Mouse (Mus musculus) A20 (cell line): ENCODE measurements around the gene Ssr2.

ENCODE experiments used
- DNase-seq: peaks from one replicate; pipeline ENCODE4 v3.0.0-alpha.2; 2011; ENCODE audit warnings: low read depth, low spot score

Gene Ssr2

GRCm38 (mm10) chr3:88623346-88624135, 47.9 kb downstream of the Ssr2 start:
- no peak for DNase-seq

- no peak for DNase-seq
Measured at GRCm38 (mm10) chr3:88624324-88624723, 48.6 kb downstream of the Ssr2 start.

GRCm38 (mm10) chr3:88624951-88625350, 49.3 kb downstream of the Ssr2 start:
- DNase-seq = no peak

- no peak for DNase-seq
Measured at GRCm38 (mm10) chr3:88625531-88625930, 49.9 kb downstream of the Ssr2 start.

- DNase-seq = no peak
Measured at GRCm38 (mm10) chr3:88626316-88626715, 50.6 kb downstream of the Ssr2 start.

GRCm38 (mm10) chr3:88627114-88627513, 51.4 kb downstream of the Ssr2 start:
- DNase-seq = no peak

GRCm38 (mm10) chr3:88627535-88627934, 51.9 kb downstream of the Ssr2 start:
- no peak for DNase-seq

GRCm38 (mm10) chr3:88628766-88629165, 53.1 kb downstream of the Ssr2 start:
- no peak for DNase-seq

GRCm38 (mm10) chr3:88629244-88629643, 53.6 kb downstream of the Ssr2 start:
- no peak for DNase-seq

GRCm38 (mm10) chr3:88630018-88630417, 54.3 kb downstream of the Ssr2 start:
- no peak for DNase-seq

- no peak for DNase-seq
Measured at GRCm38 (mm10) chr3:88630849-88631341, 55.2 kb downstream of the Ssr2 start.

GRCm38 (mm10) chr3:88631921-88632587, 56.4 kb downstream of the Ssr2 start:
- DNase-seq = no peak

GRCm38 (mm10) chr3:88633056-88633455, 57.4 kb downstream of the Ssr2 start:
- DNase-seq = no peak

GRCm38 (mm10) chr3:88635506-88636275, 60.0 kb downstream of the Ssr2 start:
- no peak for DNase-seq

GRCm38 (mm10) chr3:88636555-88636986, 60.9 kb downstream of the Ssr2 start:
- no peak for DNase-seq

- DNase-seq = no peak
Measured at GRCm38 (mm10) chr3:88637134-88637533, 61.5 kb downstream of the Ssr2 start.
